Mouse (Mus musculus) gastrocnemius, adult 8-10 months (tissue): Measurements from ENCODE around the gene Adamtsl5. TPM values are rescaled to one million over a fixed set of nuclear protein-coding genes. Genes with fewer than 3 reads are reported as not detected.

ENCODE experiments used
- DNase-seq, 2 experiments: peaks; one replicate each; pipeline ENCODE4 v3.0.0; 2022; ENCODE audit warnings: low spot score in 2 of 2
- total RNA-seq, 4 experiments: library from RNA; stranded (reverse); gene quantifications; 2 replicates each; pipeline ENCODE4 v1.2.4; 2022

Gene Adamtsl5
- total RNA-seq, 4 experiments from 2014 or later = 22.6 to 30.4 (median 26.9) TPM

GRCm38 (mm10) chr10:80342749-80343424, 5.3 kb downstream of the Adamtsl5 start:
- DNase-seq = no peak

DNA sequence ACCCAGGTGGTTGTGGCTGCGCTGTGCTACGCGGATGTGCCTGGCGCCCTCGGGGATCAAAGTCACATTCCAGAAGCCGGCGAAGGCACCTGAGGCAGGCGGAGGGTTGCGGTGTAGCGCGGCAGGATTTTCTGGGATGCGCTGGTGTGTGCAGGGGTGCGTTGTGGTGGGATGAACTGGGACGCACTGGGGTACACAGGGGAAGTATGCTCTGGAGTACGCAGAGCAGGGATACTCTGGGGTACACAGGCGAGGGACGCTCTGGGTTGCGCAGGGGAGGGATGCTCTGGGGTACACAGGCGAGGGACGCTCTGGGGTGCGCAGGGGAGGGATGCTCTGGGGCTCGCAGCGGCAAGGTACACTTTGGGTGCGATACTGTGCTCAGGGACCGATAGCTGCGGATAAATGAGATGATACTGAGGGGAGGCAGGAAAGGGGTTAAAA, 5.9 kb downstream of the Adamtsl5 start:
- DNase-seq = no peak

- no peak for DNase-seq
Measured at GRCm38 (mm10) chr10:80341491-80342304, 6.5 kb downstream of the Adamtsl5 start.

DNA sequence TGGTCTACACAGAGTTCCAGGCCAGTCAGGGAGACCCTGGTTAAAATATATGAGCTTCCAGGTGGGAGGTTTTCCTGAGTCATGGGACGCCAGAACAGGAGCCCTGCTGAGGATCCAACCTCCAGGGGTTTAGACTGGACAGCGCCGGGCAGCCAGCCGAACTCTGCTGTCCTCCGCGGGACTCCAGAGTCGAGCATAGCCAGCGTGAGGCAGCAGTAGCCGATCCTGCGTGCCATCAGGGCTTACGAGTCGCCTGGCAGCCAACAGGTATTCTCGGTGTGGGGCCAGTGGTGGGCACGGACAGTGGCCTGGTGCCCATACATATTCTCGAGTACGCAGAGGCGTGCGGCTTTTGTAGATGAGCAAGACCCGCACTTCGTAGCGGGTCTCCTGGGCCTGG, 7.2 kb downstream of the Adamtsl5 start:
- no peak for DNase-seq

DNA sequence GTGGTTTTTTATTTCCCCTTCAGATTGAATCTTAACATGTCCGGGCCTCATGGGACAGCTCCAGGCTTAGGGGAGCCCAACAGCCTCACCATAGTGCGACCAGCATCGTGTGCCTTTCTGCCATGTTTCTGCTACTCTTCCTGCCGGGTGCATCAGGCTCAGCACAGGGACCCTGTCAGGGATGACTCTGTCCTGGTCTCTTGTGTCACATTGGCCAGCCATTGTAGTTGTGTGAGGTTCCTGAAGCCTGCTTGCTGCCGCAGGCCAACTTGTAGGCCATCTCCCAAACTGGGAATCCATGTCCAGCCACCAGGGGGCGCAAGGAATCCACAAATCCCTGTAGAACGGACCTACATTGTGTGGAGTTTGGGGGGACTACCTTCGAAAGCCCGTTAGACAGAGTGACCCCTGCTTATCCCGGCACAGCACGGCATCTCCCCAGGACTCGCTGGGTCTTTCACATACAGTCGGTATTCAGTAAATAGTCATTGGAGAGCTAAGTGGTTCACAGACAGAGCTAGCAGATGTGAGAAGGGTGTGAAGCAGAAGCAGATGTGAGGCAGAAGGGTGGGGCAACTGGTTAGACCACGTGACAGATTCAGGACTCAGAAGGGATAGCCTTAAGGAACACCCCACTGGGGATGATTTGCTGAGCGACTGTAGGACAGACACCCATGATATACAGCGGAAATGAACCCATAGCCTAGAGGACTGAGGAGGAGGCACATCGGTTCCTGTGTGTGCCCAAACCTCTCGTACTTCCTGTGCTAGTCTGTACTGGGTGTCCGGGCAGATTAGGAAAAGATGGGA, 8.1 kb downstream of the Adamtsl5 start:
- DNase-seq = peak; percentile 82 to 83

GRCm38 (mm10) chr10:80336263-80336662, 11.9 kb downstream of the Adamtsl5 start:
- DNase-seq = no peak

GRCm38 (mm10) chr10:80332525-80332989, 15.7 kb downstream of the Adamtsl5 start:
- no peak for DNase-seq

GRCm38 (mm10) chr10:80331636-80332524, 16.3 kb downstream of the Adamtsl5 start:
- DNase-seq = no peak

GRCm38 (mm10) chr10:80330888-80331287, 17.3 kb downstream of the Adamtsl5 start:
- DNase-seq = no peak

DNA sequence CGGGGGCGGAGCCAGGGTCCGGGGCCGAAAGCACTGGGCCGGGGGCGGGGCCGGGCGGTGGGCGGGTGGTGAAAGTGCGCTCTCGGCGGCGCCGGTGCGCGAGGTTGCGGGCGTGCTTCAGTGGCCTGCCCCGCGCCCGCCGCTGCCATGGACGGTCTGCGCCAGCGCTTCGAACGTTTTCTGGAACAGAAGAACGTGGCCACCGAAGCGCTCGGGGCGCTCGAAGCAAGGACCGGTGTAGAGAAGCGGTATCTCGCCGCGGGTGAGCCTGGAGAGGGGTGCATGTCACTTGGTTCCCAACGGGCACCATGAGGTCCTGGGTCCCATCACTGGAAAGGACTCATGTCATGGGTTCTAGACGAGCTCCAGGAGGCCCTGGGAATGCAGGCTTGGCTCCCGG, 18.1 kb downstream of the Adamtsl5 start:
- no peak for DNase-seq

GRCm38 (mm10) chr10:80329273-80330081, 18.7 kb downstream of the Adamtsl5 start, which contains the start of the genes Pcsk4 and Reep6:
Gene Pcsk4, minus strand, starts transcription at chr10:80329498.
Gene Reep6, plus strand, starts transcription at chr10:80329953.
- DNase-seq = peak; percentile 98 to 99

DNA sequence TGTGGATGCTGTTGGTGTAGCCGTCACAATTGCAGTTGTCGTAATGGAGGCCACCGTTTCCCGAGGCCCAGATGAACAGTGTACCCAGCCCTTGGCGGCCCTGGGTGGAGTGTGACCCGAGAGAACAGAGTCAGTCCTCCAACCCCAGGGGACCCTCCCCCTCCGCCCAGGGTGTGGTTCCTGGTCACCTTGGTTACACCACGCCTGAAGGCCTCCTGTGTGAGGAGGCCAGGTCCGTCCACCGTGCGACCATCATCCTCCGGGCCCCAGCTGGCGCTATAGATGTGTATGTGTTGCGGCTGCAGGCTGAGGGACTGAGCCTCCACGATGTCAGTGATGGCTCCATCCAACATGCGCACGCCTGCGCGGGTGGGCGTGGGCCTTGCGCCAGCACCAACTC, 23.2 kb downstream of the Adamtsl5 start:
- DNase-seq = no peak

DNA sequence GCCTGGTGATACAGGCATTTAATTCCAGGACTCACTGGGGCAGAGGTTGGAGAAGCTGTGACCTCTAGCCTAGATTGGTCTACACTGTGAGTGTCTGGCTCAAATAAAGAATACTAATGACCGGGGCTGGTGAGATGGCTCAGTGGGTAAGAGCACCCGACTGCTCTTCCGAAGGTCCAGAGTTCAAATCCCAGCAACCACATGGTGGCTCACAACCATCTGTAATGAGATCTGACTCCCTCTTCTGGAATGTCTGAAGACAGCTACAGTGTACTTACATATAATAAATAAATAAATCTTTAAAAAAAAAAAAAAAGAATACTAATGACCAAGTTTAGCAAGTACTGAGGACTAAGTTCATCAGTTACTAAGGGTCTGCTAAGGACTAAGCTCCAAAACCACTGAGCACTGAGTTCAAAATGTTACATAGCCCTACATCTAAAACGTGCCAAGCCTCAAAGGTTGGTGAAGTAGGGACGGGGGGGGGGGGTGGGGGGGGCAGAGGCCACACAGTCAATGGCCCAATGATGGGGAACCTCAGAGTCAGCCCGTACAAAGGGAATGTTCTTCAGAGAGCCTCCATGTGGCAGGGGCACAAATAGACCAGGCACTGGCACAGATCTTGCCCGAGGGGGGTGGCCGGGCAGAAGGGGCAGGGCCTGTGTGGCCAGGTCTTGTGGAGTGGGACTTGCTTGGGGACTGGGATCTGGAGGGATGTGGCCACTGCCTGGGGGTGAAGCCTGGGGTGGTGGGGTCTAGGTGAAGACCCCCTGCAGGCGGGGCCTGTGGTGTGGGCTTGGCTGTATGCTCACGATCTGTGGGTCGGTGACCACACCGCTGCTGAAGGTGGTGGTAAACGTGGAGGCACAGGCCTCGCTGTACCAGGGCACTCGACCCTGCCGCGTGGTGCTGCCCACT, 23.8 kb downstream of the Adamtsl5 start:
- DNase-seq = no peak

DNA sequence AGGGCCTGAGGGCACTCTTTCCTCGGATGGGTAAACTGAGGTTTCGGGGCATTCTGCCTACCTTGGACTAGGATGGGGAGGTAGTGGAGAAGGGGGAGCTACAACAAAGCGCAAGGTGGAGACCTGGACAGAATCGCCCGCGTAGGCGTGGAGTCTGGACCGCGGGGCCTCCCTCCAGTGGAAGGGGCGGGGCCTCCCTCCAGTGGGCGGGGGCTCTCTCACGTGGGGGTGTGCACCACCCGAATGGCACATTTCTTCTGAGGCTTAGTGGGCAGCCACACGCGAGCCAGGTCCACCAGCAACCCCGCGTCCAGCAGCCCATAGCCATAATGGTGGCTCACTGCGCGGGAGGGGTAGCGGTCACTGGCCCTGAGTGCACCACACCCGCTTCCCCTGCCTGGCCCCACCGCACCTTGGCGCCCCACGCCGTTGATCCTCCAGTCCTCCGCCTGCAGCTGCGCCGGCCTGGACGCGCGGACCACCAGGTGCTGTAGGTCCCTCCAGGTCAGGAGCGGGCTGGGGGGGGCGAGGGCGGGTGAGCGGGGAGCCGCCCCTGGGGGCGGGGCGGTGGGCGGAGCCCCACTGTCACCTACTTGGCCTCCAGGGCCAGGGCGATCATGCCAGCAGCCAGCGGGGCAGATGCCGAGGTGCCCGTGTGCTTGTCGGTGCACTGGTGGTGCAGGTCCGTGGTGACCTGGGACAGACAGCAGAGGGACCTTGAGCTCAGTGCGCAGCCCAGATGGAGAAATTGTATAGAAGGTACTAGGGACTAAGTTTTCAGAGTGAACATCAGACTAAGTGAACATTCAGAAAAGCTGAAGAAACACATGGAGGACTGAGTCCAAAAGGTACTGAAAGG, 24.7 kb downstream of the Adamtsl5 start:
- DNase-seq = peak; percentile 66 to 77

GRCm38 (mm10) chr10:80322811-80323211, 25.4 kb downstream of the Adamtsl5 start:
- no peak for DNase-seq

DNA sequence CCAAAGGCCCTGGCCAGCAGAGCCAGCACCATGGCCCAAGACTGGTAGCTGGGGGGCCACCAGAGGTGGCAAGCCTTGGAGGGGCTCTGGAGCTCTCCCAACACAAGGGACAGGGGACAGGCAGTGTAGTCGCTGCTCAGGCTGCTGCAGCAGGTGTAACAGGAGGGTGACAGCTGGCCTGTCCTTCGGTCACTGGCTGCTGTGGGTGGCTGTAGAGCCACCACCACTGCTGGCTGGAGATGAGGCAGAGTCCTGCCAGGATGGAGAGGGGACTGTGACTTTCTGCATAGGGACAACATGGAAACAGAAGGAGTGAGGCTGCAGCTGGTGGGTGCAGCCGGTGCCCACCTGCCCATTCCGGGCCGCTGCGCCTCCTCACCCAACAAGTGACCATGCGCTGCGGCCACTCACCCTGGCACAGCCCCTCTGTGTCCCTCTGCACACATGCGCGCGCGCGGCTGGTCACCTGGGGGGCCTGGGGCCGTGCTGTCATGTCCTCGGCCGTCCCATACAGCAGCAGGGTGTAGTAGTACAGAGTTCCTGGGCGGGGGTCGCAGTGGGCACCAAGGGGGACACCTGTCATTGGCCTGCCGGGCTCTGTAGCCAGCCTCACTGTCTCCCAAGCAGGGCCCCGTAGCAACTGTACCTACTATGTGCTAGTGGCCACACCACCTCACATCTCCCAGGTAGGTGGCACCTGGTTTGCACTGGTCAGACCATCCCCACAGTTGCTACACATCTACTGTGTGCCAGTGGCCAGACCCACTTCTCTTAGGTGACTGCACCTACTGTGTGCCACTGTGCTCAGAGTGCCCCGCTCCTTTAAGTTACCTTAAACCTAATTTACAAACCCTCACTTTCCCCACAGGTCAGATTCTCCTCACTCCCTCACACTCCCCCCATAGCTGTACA, 26.3 kb downstream of the Adamtsl5 start:
- no peak for DNase-seq
